Mouse (Mus musculus): ENCODE measurements at regions not wholly inside any gene's neighbourhood (a gene's known extent, or its start where the extent isn't known, plus 50 kb on each side); places are given as distances from the start of the nearest gene placed in this dataset.

DNA sequence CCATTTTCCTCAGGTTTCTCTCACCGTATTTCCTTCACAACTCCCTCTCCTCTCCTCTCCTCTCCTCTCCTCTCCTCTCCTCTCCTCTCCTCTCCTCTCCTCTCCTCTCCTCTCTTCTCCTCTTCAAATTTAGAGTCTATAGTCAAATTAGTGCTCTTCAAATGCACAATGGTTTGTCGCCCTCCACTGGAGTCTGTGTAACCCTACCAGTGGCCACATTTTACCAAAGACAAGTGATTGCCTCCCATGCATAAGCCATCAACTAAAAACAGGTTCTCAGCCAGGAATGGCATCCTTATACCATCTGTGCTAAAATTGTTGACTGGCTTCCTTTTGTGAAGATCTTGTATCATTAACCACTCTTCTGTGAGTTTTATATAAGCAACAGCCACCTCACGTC, 979.5 kb upstream of the Adam24 start:
- H3K9ac ChIP-seq: no peak overlapping the region
- no peak for ATAC-seq (replicated peaks; ENCODE audit: low FRiP score)
- no peaks in the 10 kb centered on the region for H3K27me3 ChIP-seq
- H3K4me1 ChIP-seq: no peaks in the 10 kb centered on the region
- H3K36me3 ChIP-seq: no peaks in the 10 kb centered on the region
- H3K4me3 ChIP-seq (replicated peaks): no peak overlapping the region
- H3K4me2 ChIP-seq: no peak overlapping the region
- no peaks in the 10 kb centered on the region for H3K9me3 ChIP-seq (replicated peaks)
- no peak overlapping the region for H3K27ac ChIP-seq
- WGBS: 78% methylated on average over 3 of the region's 3 CpGs

DNA sequence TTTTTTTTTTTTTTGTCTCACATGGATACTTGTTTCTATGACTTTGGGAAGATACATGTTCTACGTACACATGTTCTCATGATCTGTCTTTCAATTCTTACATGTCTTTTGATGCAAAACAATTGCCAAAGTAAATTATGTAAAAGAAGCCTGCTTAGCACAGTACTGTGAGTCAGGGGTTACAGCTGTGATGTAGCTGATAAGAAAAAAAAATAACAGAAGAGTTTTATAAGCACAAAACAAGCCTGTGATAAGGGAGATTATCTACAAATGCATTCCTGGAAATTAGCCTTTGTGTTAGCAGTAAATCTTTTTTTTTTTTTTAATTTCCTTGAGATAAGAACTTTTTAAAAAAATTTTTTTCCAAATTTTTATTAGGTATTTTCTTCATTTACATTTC, 969.0 kb upstream of the Adam24 start:
- no peak overlapping the region for H3K4me2 ChIP-seq
- H3K36me3 ChIP-seq: no peaks in the 10 kb centered on the region
- H3K4me1 ChIP-seq: no peaks in the 10 kb centered on the region
- no peaks in the 10 kb centered on the region for H3K9me3 ChIP-seq (replicated peaks)
- no peaks in the 10 kb centered on the region for H3K27me3 ChIP-seq
- 83% methylated on average over 1 of the region's 1 CpGs for WGBS
- H3K4me3 ChIP-seq (replicated peaks): no peak overlapping the region
- no peak overlapping the region for H3K27ac ChIP-seq
- no peak for ATAC-seq (replicated peaks; ENCODE audit: low FRiP score)
- no peak overlapping the region for H3K9ac ChIP-seq

DNA sequence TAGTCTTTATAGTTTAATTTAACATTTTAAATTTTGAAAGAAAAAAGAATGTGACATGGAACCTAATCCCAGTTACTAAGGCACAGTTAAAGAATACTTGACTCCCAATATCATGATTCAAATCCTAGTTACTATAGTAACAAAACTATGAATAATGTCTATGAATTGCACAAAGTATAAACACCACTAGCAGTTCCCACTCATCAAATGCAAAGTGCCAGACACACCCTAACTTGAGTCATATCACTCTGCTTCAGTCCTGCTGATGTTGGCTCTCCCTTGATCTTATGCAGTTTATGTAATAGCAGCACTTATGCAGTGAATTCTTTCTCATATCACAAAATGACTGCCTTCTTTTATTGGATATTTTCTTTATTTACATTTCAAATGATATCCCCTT, 932.5 kb upstream of the Adam24 start:
- Histone ChIP-seq H3K36me3 (no peaks in the 10 kb centered on the region), H3K27ac (no peak overlapping the region), H3K4me2 (no peak overlapping the region), H3K4me1 (no peaks in the 10 kb centered on the region), H3K9me3 (replicated peaks) (no peaks in the 10 kb centered on the region), H3K4me3 (replicated peaks) (no peak overlapping the region), H3K27me3 (no peaks in the 10 kb centered on the region), H3K9ac (no peak overlapping the region)
- ATAC-seq (replicated peaks; ENCODE audit: low FRiP score): no peak

- Histone ChIP-seq H3K9ac (no peak overlapping the region), H3K4me3 (replicated peaks) (no peak overlapping the region), H3K36me3 (no peaks in the 10 kb centered on the region), H3K4me2 (no peak overlapping the region), H3K27ac (no peak overlapping the region), H3K9me3 (replicated peaks) (no peaks in the 10 kb centered on the region), H3K27me3 (no peaks in the 10 kb centered on the region), H3K4me1 (no peaks in the 10 kb centered on the region)
- no peak for ATAC-seq (replicated peaks; ENCODE audit: low FRiP score)
- WGBS: 65% methylated on average over 5 of the region's 5 CpGs
These were observed 928.7 kb upstream of the Adam24 start for GRCm38 (mm10) chr8:39746225-39746624.

DNA sequence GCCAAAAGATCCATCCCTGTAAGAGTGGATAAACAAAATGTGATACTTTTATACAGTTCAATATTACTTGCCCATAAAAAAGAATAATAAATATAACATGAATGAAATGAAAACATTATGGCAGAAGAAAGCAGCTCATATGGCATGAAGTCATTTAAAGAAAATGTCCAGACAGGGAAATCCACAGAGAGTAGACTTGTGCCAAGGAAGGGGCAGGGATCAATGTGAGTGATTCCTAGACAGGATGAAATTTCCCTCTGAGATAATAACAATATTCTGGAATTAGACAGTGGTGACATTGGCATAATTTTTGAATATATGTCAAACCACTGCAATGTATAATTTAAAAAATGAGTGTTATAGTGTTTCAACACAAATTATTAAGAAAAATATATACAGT, 915.0 kb upstream of the Adam24 start:
- Histone ChIP-seq H3K4me2 (no peak overlapping the region), H3K4me3 (replicated peaks) (no peak overlapping the region), H3K36me3 (no peaks in the 10 kb centered on the region), H3K27me3 (no peaks in the 10 kb centered on the region), H3K9ac (no peak overlapping the region), H3K4me1 (no peaks in the 10 kb centered on the region), H3K27ac (no peak overlapping the region), H3K9me3 (replicated peaks) (no peaks in the 10 kb centered on the region)
- no peak for ATAC-seq (replicated peaks; ENCODE audit: low FRiP score)

DNA sequence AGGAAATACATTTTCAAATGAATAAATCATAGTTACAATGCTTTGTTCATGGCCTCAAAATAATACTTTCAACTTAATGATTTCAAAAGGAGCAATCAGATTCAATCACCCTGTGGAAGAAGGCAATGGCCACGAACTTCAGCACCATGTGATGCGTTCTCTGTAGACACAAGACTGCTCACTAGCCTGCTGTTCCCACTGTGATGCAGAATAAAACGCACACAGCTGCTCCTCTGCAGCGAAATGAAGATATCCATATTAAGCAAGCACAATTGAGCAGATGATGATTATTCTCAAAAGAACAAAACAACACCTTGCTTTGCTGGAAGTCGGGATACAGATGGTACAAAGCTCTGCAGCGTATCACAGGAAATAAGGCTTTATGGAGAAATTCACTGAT, 895.4 kb upstream of the Adam24 start:
- H3K27me3 ChIP-seq: no peaks in the 10 kb centered on the region
- H3K9me3 ChIP-seq (replicated peaks): no peaks in the 10 kb centered on the region
- no peak for ATAC-seq (replicated peaks; ENCODE audit: low FRiP score)
- H3K4me3 ChIP-seq (replicated peaks): no peak overlapping the region
- no peaks in the 10 kb centered on the region for H3K4me1 ChIP-seq
- 76% methylated on average over 6 of the region's 6 CpGs for WGBS
- no peak overlapping the region for H3K27ac ChIP-seq
- no peaks in the 10 kb centered on the region for H3K36me3 ChIP-seq
- H3K4me2 ChIP-seq: no peak overlapping the region
- H3K9ac ChIP-seq: no peak overlapping the region

DNA sequence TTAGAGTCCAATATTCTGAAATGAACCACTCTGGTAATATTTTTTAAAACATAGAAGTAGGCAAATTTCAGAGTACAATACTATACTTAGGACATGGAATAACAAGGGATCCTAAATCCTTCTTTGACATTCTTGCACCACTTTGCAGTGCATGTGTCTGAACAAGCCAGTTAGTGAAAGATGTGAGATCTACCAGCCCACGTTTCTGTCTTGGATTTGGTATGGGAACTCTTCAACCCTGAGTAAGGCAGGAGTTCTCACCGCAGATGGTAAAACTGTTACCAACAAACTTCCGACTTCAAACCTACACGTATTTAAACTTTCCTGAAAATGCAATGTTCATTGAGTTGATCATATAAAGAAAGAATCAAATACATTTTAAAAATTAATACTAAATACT, 894.7 kb upstream of the Adam24 start:
- H3K36me3 ChIP-seq: no peaks in the 10 kb centered on the region
- no peak overlapping the region for H3K4me2 ChIP-seq
- WGBS: 83% methylated on average over 4 of the region's 4 CpGs
- H3K9ac ChIP-seq: no peak overlapping the region
- H3K4me1 ChIP-seq: no peaks in the 10 kb centered on the region
- no peak overlapping the region for H3K4me3 ChIP-seq (replicated peaks)
- no peaks in the 10 kb centered on the region for H3K27me3 ChIP-seq
- no peaks in the 10 kb centered on the region for H3K9me3 ChIP-seq (replicated peaks)
- ATAC-seq (replicated peaks; ENCODE audit: low FRiP score): no peak
- H3K27ac ChIP-seq: no peak overlapping the region

- H3K9me3 ChIP-seq (replicated peaks): no peaks in the 10 kb centered on the region
- H3K36me3 ChIP-seq: no peaks in the 10 kb centered on the region
- H3K4me2 ChIP-seq: no peak overlapping the region
- no peaks in the 10 kb centered on the region for H3K27me3 ChIP-seq
- ATAC-seq (replicated peaks; ENCODE audit: low FRiP score): peak; percentile 62; the same call in 1 of the 2 replicates
- no peak overlapping the region for H3K9ac ChIP-seq
- no peaks in the 10 kb centered on the region for H3K4me1 ChIP-seq
- WGBS: 18% methylated on average over 3 of the region's 3 CpGs
- H3K4me3 ChIP-seq (replicated peaks): no peak overlapping the region
- peak overlapping the region; percentile 5; the same call in 1 of the 2 replicates for H3K27ac ChIP-seq
These were observed 893.3 kb upstream of the Adam24 start for GRCm38 (mm10) chr8:39781424-39782161.

DNA sequence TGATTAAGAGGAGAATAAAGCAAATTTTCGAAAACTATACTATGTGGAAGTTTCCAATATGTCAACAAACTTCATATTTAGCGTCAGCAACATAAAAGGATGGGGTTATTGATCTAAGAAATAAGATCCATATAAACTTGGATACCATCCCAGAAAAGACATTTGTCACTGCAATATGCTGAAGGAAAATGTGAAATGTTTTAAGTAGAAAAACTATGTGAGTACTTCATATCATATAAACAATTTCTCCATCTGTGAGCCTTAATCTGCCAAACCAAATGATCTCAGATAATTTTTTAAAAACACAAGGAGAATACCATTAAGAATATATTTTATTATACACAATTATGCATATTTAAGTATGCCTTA, 892.7 kb upstream of the Adam24 start:
- no peaks in the 10 kb centered on the region for H3K36me3 ChIP-seq
- no peaks in the 10 kb centered on the region for H3K9me3 ChIP-seq (replicated peaks)
- no peaks in the 10 kb centered on the region for H3K4me1 ChIP-seq
- no peak overlapping the region for H3K4me2 ChIP-seq
- WGBS: 50% methylated on average over 2 of the region's 2 CpGs
- H3K4me3 ChIP-seq (replicated peaks): no peak overlapping the region
- ATAC-seq (replicated peaks; ENCODE audit: low FRiP score): no peak
- no peak overlapping the region for H3K9ac ChIP-seq
- H3K27ac ChIP-seq: no peak overlapping the region
- no peaks in the 10 kb centered on the region for H3K27me3 ChIP-seq
